Mouse (Mus musculus) lung, postnatal 0 days (tissue): ENCODE results near the gene Aff3. TPM values are rescaled to one million over a fixed set of nuclear protein-coding genes. Genes with fewer than 3 reads are reported as not detected.

ENCODE experiments used
- ATAC-seq: fragments of 200-750 bp; cut with Nextera tagmentation; 2 replicates; pipeline ENCODE4 v1.8.0; 2017; ENCODE audit warnings: moderate library complexity
- DNase-seq: peaks from one replicate; pipeline ENCODE4 v3.0.0-alpha.2; 2016; ENCODE audit warnings: low spot score
- H3K27ac ChIP-seq: fragments of 300-500 bp; sonication (generic); 2 replicates; pipeline ENCODE4 v1.5.1; 2014; ENCODE audit warnings: antibody characterized with exemption, mild to moderate bottlenecking, low read length, mixed read lengths
- H3K27me3 ChIP-seq: fragments of 300-500 bp; sonication (generic); replicated peaks from 2 replicates; pipeline ENCODE4 v1.6.1; 2014; ENCODE audit warnings: low read length, mixed read lengths; ENCODE audit not compliant: insufficient read depth
- H3K36me3 ChIP-seq: fragments of 300-500 bp; sonication (generic); 2 replicates; pipeline ENCODE4 v1.6.1; 2014; ENCODE audit warnings: low read length, mixed read lengths; ENCODE audit not compliant: insufficient read depth
- H3K4me1 ChIP-seq: fragments of 300-500 bp; sonication (generic); 2 replicates; pipeline ENCODE4 v1.6.1; 2014; ENCODE audit warnings: antibody characterized with exemption, low read depth, low read length, mixed read lengths; ENCODE audit not compliant: insufficient read depth
- H3K4me2 ChIP-seq: fragments of 300-500 bp; sonication (generic); replicated peaks from 2 replicates; pipeline ENCODE4 v1.6.1; 2014; ENCODE audit warnings: low read depth, mild to moderate bottlenecking, low read length, moderate library complexity, mixed read lengths
- H3K4me3 ChIP-seq: fragments of 300-500 bp; sonication (generic); 2 replicates; pipeline ENCODE4 v1.5.1; 2014; ENCODE audit warnings: low read depth, low read length
- H3K9ac ChIP-seq: fragments of 300-500 bp; sonication (generic); replicated peaks from 2 replicates; pipeline ENCODE4 v1.6.1; 2014; ENCODE audit warnings: low read depth, mild to moderate bottlenecking
- H3K9me3 ChIP-seq: fragments of 300-500 bp; sonication (generic); 2 replicates; pipeline ENCODE4 v1.6.1; 2016; ENCODE audit warnings: low read length, mixed read lengths
- CTCF ChIP-seq: IDR thresholded peaks from 2 replicates; pipeline ENCODE4 v1.5.1; 2016; ENCODE audit warnings: antibody characterized with exemption, mild to moderate bottlenecking
- EP300 ChIP-seq: IDR thresholded peaks from 2 replicates; pipeline ENCODE4 v1.6.1; 2016; ENCODE audit warnings: antibody characterized with exemption, mild to moderate bottlenecking, control low read depth
- WGBS: fragments of 180-500 bp; shearing (Covaris S2); extraction: QIAGEN DNeasy Blood & Tissue Kit; methylation state at CpG from one replicate; pipeline ENCODE4 v1.1.7; 2014; 5-methylcytosine and 5-hydroxymethylcytosine counted together
- polyA plus RNA-seq: library from polyadenylated mRNA; unstranded; fragments of >200 nt; fragmentation: Nextera tagmentation; extraction: Ambion mirVana; gene quantifications from 2 replicates; pipeline ENCODE4 v1.2.1, GENCODE M21; 2015

Aff3 gene
- polyA plus RNA-seq, 1 experiment from 2014 or later = 5.9 TPM

DNA sequence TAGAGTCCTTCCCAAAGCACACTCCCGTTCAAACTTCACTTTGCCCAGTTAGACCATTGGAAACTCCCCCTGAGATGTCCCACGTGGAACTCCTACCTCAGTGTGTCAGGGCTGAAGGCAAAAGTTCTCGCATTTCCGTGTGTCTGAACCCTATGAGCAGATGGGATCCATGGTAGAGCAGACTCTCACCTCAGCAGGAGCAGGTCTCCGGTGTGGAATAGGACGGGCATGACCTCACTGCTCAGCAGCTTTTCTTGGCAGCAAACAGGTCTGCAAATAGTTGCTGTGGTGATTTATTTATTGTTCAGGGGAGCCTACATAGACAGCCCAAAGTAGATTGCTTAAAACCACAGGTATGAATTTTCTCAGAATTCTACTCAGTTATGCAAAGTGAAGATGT is 25.7 kb upstream of the Aff3 start:
- WGBS = 76% methylated on average over 6 of the region's 6 CpGs
- Histone ChIP-seq H3K9me3 (no peaks in the 10 kb centered on the region), H3K36me3 (no peaks in the 10 kb centered on the region), H3K4me1 (no peaks in the 10 kb centered on the region), H3K27ac (no peak overlapping the region), H3K4me3 (no peak overlapping the region), H3K4me2 (no peak overlapping the region), H3K27me3 (no peaks in the 10 kb centered on the region), H3K9ac (no peak overlapping the region)
- DNase-seq (no peak), ATAC-seq (no peak)
- TF ChIP-seq CTCF (no peak), EP300 (no peak)

GRCm38 (mm10) chr1:38688216-38688615 is 23.5 kb upstream of the Aff3 start:
- TF ChIP-seq EP300 (no peak), CTCF (no peak)
- no peak overlapping the region for H3K27ac ChIP-seq
- H3K36me3 ChIP-seq = no peaks in the 10 kb centered on the region
- H3K4me2 ChIP-seq = no peak overlapping the region
- H3K4me1 ChIP-seq = no peaks in the 10 kb centered on the region
- DNase-seq (no peak), ATAC-seq (no peak)
- WGBS = 66% methylated on average over 5 of the region's 5 CpGs
- H3K4me3 ChIP-seq = no peak overlapping the region
- no peaks in the 10 kb centered on the region for H3K27me3 ChIP-seq
- no peak overlapping the region for H3K9ac ChIP-seq
- H3K9me3 ChIP-seq = no peaks in the 10 kb centered on the region

DNA sequence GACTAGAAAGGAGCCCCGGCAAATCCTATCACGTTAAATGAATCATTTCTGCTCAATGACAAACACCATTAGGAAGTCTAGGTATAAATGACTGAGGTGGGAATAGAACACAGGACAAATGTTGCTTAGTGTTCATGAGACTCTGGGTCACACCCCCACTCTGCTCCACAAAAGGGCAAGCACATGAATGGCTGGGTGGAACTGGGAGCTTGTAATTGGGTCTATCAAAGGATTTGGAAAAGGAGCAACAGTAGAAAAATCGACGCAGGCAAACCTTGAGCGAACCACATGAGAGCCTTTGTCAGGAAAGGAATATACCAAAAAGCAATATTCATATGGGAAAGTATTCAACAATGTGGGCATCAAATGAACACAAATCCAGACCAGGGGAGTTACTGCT is 21.0 kb upstream of the Aff3 start:
- WGBS = 86% methylated on average over 5 of the region's 5 CpGs
- Histone ChIP-seq H3K9me3 (no peaks in the 10 kb centered on the region), H3K9ac (no peak overlapping the region), H3K4me3 (no peak overlapping the region), H3K27me3 (no peaks in the 10 kb centered on the region), H3K4me1 (no peaks in the 10 kb centered on the region), H3K36me3 (no peaks in the 10 kb centered on the region), H3K4me2 (no peak overlapping the region), H3K27ac (no peak overlapping the region)
- no peak for TF ChIP-seq CTCF
- DNase-seq (no peak), ATAC-seq (no peak)

DNA sequence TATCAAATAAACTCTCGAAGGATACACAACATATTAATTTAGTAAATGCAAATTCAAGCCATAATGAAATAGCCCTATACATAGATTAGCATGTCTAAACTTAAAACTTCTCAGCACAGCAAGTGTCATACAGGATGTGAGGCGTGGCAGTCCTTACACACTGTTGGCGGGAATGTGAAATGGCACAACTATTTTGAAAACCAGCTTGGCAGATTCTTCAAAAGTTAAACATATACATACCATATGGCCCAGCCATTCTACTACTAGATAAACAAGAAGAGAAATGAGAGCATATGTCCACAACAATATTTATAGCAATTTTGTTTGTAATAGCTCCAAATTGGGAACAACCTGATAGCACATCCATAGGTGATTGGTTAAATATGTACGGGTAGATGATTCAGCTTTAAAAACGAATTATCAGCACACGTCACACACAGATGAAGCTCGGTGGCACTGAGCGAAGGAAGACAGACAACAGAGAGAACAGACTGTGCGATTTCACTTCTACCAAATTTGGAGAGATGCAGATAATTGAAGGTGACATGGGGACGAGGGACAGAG is 18.5 kb upstream of the Aff3 start:
- no peak overlapping the region for H3K4me2 ChIP-seq
- H3K27ac ChIP-seq = no peak overlapping the region
- H3K9me3 ChIP-seq = no peaks in the 10 kb centered on the region
- TF ChIP-seq CTCF = no peak
- TF ChIP-seq EP300 = no peak
- no peaks in the 10 kb centered on the region for H3K4me1 ChIP-seq
- 73% methylated on average over 10 of the region's 10 CpGs for WGBS
- H3K4me3 ChIP-seq = no peak overlapping the region
- DNase-seq (no peak), ATAC-seq (no peak)
- no peaks in the 10 kb centered on the region for H3K36me3 ChIP-seq
- no peak overlapping the region for H3K9ac ChIP-seq
- H3K27me3 ChIP-seq = no peaks in the 10 kb centered on the region

GRCm38 (mm10) chr1:38679890-38680289 is 15.1 kb upstream of the Aff3 start:
- no peak for DNase-seq
- WGBS = 56% methylated on average over 8 of the region's 8 CpGs

GRCm38 (mm10) chr1:38671756-38672155 is 7.0 kb upstream of the Aff3 start:
- ATAC-seq (no peak), DNase-seq (no peak)
- no peak overlapping the region for H3K9ac ChIP-seq
- H3K4me2 ChIP-seq = no peak overlapping the region
- 65% methylated on average over 3 of the region's 3 CpGs for WGBS
- H3K27me3 ChIP-seq = no peaks in the 10 kb centered on the region
- no peaks in the 10 kb centered on the region for H3K4me1 ChIP-seq
- H3K4me3 ChIP-seq = no peak overlapping the region
- H3K9me3 ChIP-seq = no peaks in the 10 kb centered on the region
- TF ChIP-seq CTCF (no peak), EP300 (no peak)
- H3K27ac ChIP-seq = no peak overlapping the region
- H3K36me3 ChIP-seq = no peaks in the 10 kb centered on the region

More at GRCm38 (mm10) chr1:38679890-38680289, 15.1 kb upstream of the Aff3 start:
- Histone ChIP-seq H3K4me2 (no peak overlapping the region), H3K9ac (no peak overlapping the region), H3K9me3 (no peaks in the 10 kb centered on the region), H3K4me1 (no peaks in the 10 kb centered on the region), H3K4me3 (no peak overlapping the region), H3K27me3 (no peaks in the 10 kb centered on the region), H3K36me3 (no peaks in the 10 kb centered on the region), H3K27ac (no peak overlapping the region)
- TF ChIP-seq CTCF = no peak
- no peak for TF ChIP-seq EP300
- no peak for ATAC-seq

- H3K9ac ChIP-seq = no peak overlapping the region
- H3K27me3 ChIP-seq = no peaks in the 10 kb centered on the region
- TF ChIP-seq CTCF = no peak
- no peak for TF ChIP-seq EP300
- H3K4me1 ChIP-seq = no peaks in the 10 kb centered on the region; the same call in 1 of the 2 replicates
- H3K4me3 ChIP-seq = no peak overlapping the region
- ATAC-seq (no peak), DNase-seq (no peak)
- no peaks in the 10 kb centered on the region for H3K9me3 ChIP-seq
- no peak overlapping the region for H3K27ac ChIP-seq
- H3K36me3 ChIP-seq = no peaks in the 10 kb centered on the region
- 76% methylated on average over 5 of the region's 5 CpGs for WGBS
- H3K4me2 ChIP-seq = no peak overlapping the region
Observed at GRCm38 (mm10) chr1:38671019-38671418, 6.3 kb upstream of the Aff3 start.
